Mouse (Mus musculus): Measurements from ENCODE around the gene Suclg2.

Gene Suclg2

GRCm38 (mm10) chr6:95718031-95718968 is at the start of gene Suclg2:
Suclg2 (minus strand) TSS chr6:95718800.
- peak; percentile 78 for DNase-seq (ENCODE audit: low spot score)

DNA sequence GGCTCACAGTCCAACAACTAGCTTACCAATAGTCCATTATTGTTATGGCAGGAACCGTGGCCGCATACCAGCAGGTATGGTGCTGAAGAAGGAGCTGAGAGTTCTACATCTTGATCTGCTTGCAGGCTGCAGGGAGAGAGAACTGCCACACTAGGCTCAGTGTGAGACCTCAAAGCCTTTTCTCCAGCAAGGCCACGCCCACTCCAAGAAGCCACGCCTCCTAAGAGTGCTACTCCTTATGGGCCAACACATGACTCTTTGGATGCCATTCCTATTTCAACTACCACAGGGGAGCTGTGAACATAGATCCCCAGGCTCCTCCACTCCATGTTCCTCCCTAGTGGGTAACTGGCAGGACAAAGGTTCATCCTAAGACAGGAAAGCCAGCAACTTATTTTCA is 48.0 kb upstream of the Suclg2 start:
- no peak for DNase-seq (ENCODE audit: low spot score)

DNA sequence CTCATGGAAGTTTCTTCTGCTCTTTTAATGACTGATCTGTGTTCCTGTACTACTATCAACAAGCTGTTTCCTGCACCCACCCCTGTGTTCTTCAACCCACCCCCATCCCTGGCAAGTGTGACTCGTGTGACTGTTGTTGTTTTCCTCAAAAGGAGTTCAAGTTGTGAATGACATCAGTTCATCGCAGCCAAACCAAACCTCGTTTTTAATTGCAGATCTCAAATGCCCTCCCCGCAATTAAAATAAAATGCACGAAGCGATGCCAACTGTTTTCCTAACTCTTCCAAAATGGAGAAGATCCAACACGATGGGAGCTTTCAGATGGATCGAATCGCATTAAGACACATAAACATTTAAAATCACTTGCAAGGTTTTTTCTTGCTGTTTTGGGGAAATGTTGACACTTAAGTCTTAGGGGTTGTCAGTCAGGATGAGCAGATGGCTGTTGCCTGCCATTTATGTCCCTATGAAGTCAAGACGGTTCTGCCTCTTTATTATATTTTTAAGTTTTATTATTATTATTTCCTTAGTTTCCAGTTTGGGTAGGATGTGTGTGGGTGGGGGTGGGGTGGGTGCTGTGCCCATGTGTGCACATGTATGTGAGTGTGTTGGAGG is 41.1 kb upstream of the Suclg2 start:
- DNase-seq (ENCODE audit: low spot score) = no peak

GRCm38 (mm10) chr6:95742378-95742777 is 23.8 kb upstream of the Suclg2 start:
- no peak for DNase-seq (ENCODE audit: low spot score)

DNA sequence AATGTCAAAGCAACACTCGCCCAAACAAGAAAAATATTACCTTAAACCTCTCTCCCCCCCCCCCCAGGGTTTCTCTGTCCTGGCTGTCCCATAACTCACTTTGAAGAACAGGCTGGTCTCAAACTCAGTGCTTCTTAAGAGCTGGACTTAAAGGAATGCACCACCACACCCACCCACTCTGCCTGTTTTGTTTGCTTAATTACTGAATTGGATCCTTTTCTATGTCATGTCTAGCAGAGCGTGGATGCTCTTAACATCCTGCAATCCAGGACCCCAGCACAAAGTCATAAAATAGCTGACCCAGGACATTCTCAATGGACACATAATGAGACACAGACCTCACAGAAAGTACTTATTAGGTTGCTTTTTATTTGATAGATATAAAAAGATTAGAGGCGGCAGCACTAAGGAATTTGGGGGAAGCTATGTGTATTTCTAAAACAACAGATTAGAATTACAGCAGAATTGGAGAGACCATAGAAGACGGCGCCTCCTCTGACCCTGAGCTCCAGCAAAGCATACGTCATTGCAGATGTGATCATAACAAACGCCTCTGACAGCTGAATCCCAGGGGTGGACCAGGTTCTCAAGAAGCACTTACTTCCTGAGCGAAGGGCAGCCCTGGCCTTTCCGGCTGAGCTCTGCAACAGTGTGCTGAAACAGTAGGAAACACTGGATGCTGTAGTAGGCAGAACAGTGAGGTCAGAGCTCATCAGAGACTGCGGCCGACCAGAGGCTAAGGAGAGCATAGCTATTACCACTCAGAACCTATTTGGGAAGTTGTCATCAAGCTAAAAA is 13.2 kb upstream of the Suclg2 start:
- no peak for DNase-seq (ENCODE audit: low spot score)

GRCm38 (mm10) chr6:95729399-95729798 is 10.8 kb upstream of the Suclg2 start:
- DNase-seq (ENCODE audit: low spot score) = no peak

GRCm38 (mm10) chr6:95725281-95725680 is 6.7 kb upstream of the Suclg2 start:
- no peak for DNase-seq (ENCODE audit: low spot score)

- no peak for DNase-seq (ENCODE audit: low spot score)
Measured at GRCm38 (mm10) chr6:95723361-95723760, 4.8 kb upstream of the Suclg2 start.

DNA sequence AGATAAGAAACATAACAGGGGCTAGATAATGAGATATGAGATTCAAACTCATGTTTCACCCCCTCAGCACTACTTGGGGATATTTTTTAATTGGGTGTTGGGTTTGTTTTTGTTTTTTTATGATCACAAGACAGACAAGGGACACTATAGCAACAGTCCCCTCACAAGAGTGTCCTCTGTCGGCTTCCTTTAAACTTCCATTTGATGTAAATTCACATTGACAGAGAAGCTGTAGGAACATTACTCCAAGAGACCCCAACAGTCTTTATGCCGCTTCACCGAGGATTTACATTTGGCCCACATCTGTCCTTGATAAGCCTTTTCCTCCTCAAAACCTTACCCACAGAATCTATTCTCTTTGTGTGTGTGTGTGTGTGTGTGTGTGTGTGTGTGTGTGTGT is 1.2 kb upstream of the Suclg2 start:
- no peak for DNase-seq (ENCODE audit: low spot score)

GRCm38 (mm10) chr6:95718969-95719333 is 351 bp upstream of the Suclg2 start:
- DNase-seq (ENCODE audit: low spot score) = peak; percentile 2

DNA sequence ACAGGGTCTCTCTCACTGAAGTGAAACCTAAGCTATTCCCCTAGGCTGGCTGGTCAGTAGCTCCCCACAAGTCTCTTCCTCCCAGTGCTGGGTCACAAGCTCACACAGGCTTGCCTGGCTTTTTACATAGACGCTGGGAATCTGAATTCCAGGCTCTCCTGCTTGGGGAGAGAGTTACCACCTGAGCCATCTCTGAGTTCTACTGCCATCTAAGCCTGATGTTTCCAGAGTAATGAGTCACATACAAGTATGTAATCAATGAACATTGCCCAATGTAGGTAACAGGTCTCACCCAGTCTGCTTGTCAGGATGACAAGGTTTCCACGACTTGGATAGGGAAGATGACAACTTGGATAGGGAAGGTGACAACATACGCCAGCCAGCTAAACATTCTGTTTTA is 1.5 kb downstream of the Suclg2 start:
- no peak for DNase-seq (ENCODE audit: low spot score)

GRCm38 (mm10) chr6:95716476-95716875 is 2.1 kb downstream of the Suclg2 start:
- no peak for DNase-seq (ENCODE audit: low spot score)

DNA sequence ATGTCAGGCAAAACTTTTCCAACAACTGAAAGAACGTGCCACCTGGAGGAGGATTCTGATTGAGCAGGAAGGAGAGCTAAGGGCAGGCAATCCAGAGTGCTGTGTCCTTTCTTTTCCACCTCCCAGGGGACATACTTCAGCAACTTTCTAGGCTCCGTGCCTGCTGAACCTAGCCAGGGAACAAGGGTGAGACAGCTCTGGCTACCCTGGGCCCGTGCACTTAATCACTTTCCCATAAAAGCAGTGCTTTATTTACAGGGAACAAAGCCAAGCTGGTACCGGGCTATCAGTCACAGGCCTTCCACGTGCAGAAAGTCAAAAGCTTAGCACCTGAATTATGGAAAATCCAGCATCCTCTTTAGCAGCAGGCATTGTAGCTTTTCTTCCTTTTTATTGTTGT is 5.4 kb downstream of the Suclg2 start:
- no peak for DNase-seq (ENCODE audit: low spot score)

GRCm38 (mm10) chr6:95712081-95712480 is 6.5 kb downstream of the Suclg2 start:
- no peak for DNase-seq (ENCODE audit: low spot score)

GRCm38 (mm10) chr6:95711671-95712070 is 6.9 kb downstream of the Suclg2 start:
- no peak for DNase-seq (ENCODE audit: low spot score)

GRCm38 (mm10) chr6:95710886-95711285 is 7.7 kb downstream of the Suclg2 start:
- DNase-seq (ENCODE audit: low spot score) = no peak

DNA sequence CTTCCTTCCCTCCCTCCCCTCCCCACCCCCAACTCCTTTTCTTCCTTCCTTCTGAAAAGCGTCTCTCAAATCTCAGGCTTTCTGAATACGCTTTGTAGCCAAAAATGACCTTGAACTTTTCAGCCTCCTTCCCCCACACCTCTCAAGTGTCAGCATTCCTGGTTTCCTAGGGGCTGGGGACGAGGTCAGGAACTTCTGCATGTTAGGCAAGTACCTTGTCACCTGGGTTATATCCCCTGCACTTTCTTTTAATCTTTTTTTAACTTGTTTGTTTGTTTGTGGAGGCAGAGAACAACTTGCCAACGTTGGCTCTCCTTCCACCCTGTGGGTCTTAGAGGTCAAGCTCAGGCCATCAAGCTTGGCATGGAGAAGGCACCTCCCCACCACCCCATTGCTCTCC is 9.1 kb downstream of the Suclg2 start:
- no peak for DNase-seq (ENCODE audit: low spot score)

GRCm38 (mm10) chr6:95709106-95709505 is 9.5 kb downstream of the Suclg2 start:
- no peak for DNase-seq (ENCODE audit: low spot score)

DNA sequence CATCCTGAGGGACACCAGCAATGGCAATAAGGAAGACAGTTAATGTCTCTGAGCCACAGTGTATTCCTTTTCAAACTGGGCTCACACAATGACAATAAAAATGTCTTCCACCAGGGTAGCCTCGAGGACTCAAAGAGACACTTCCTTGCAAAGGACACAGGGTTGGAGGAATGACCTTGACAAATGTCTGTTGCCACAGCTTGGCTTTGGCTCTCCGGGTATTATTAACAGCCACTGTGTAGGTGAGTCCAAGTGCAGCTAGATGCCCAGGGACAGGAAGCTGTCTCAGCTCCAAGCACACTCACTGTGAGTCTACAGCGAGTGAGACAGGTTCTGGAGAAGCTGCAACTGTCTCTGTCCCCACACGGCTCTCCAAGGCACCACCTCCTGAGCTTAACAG is 14.0 kb downstream of the Suclg2 start:
- DNase-seq (ENCODE audit: low spot score) = no peak

- no peak for DNase-seq (ENCODE audit: low spot score)
Measured at GRCm38 (mm10) chr6:95702200-95702599, 16.4 kb downstream of the Suclg2 start.

DNA sequence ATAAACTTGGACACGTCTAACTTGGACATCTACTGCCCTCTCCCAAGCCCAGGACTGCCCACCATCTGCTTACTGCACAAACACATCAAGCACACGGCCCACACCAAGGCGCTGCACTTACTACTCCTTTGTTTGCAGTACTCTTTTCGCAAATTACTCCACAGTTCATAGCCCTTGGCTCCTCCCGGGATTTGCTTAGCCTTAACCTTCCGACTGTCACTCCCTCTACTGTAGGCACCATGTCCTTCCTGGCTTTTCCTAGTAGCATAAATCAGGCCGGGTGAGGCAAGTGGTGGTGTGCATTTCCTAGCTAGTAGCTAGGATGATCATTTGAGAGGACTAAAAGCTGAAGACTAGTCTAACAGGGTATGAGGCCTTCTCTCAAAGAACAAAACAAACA is 16.8 kb downstream of the Suclg2 start:
- no peak for DNase-seq (ENCODE audit: low spot score)

DNA sequence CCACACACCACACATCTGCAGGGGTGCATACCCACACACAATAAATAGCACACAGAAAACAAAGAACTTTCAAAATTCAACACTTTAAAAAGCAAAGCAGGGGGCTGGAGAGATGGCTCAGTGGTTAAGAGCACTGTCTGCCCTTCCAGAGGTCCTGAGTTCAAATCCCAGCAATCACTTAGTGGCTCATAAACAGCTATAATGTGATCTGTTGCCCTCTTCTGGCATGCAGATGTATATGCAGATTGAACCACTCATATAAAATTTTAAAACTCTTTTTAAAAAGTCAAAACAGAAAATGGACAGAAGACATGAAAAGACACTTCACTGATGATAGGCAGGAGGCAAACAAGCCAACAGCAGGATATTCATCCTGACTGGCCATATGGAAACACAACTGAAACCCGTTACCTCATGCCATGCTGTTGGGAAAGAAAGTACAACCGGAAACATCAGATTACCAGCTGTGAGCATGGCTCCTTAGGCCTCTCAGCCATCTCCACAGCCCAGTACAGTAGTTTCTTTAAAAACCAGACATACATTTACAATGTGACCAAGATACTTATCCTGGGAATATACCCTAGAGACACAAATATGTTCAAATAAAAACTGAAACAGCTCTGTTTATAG is 17.5 kb downstream of the Suclg2 start:
- DNase-seq (ENCODE audit: low spot score) = no peak
